Mouse (Mus musculus) embryonic facial prominence, embryonic 15.5 days (tissue): ENCODE results near the gene Cela3a. TPM values are rescaled to one million over a fixed set of nuclear protein-coding genes. Genes with fewer than 3 reads are reported as not detected.

ENCODE experiments used
- ATAC-seq: fragments of 200-750 bp; cut with Nextera tagmentation; 2 replicates; pipeline ENCODE4 v1.8.0; 2017; ENCODE audit warnings: low read depth, moderate TSS enrichment; ENCODE audit not compliant: insufficient number of reproducible peaks, low FRiP score, low TSS enrichment
- H3K27ac ChIP-seq: fragments of 300-500 bp; sonication (generic); replicated peaks from 2 replicates; pipeline ENCODE4 v1.5.1; 2015; ENCODE audit warnings: mild to moderate bottlenecking, inconsistent platforms
- H3K27me3 ChIP-seq: fragments of 300-500 bp; sonication (generic); 2 replicates; pipeline ENCODE4 v1.6.1; 2015; ENCODE audit warnings: inconsistent platforms
- H3K36me3 ChIP-seq: fragments of 300-500 bp; sonication (generic); 2 replicates; pipeline ENCODE4 v1.6.1; 2015; ENCODE audit warnings: mild to moderate bottlenecking, inconsistent platforms
- H3K4me1 ChIP-seq: fragments of 300-500 bp; sonication (generic); 2 replicates; pipeline ENCODE4 v1.6.1; 2015; ENCODE audit warnings: inconsistent platforms
- H3K4me2 ChIP-seq: fragments of 300-500 bp; sonication (generic); replicated peaks from 2 replicates; pipeline ENCODE4 v1.6.1; 2015; ENCODE audit warnings: mild to moderate bottlenecking, inconsistent platforms
- H3K4me3 ChIP-seq: fragments of 300-500 bp; sonication (generic); replicated peaks from 2 replicates; pipeline ENCODE4 v1.5.1; 2015; ENCODE audit warnings: mild to moderate bottlenecking, inconsistent platforms
- H3K9ac ChIP-seq: fragments of 300-500 bp; sonication (generic); 2 replicates; pipeline ENCODE4 v1.6.1; 2015; ENCODE audit warnings: inconsistent platforms
- H3K9me3 ChIP-seq: fragments of 300-500 bp; sonication (generic); replicated peaks from 2 replicates; pipeline ENCODE4 v1.6.1; 2016; ENCODE audit warnings: inconsistent platforms
- WGBS: fragments of 180-500 bp; shearing (Covaris S2); methylation state at CpG from one replicate; pipeline ENCODE4 v1.1.7; 2015; 5-methylcytosine and 5-hydroxymethylcytosine counted together
- polyA plus RNA-seq: library from polyadenylated mRNA; unstranded; fragments of >200 nt; fragmentation: Nextera tagmentation; extraction: Ambion mirVana; gene quantifications from 2 replicates; pipeline ENCODE4 v1.2.1, GENCODE M21; 2015

Gene Cela3a
- polyA plus RNA-seq = not detected in 2 replicates

DNA sequence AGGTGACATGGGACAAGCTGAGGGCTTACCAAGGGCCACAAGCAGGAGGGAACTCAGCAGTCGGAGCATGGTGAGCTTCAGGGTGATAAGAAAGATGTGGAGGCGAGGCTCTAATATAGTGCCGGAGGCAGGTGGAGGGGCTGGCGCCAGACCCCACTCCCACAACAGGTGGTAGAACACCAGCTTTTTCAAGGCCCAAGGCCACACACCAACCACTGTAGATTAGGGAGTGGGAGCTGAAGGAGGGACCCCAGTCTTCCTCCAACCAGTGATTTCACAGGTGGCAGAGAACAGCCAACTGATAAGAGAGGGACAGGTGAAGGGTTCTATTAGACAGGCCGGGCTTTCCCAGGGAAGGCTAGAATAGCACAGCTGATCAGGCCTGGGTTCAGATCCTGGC is at the start of gene Cela3a:
Gene Cela3a, minus strand, starts transcription at position 101 of the 400 bp plus-strand sequence.
- no peak within 1 kb of the TSS for H3K4me3 ChIP-seq
- no peak for ATAC-seq
- no peaks in the 10 kb centered on the region for H3K36me3 ChIP-seq
- H3K4me1 ChIP-seq = no peaks in the 10 kb centered on the region
- no peaks in the 10 kb centered on the region for H3K9me3 ChIP-seq
- no peak within 1 kb of the TSS for H3K4me2 ChIP-seq
- no peaks in the 10 kb centered on the region for H3K27me3 ChIP-seq
- no peak within 1 kb of the TSS for H3K27ac ChIP-seq
- no peak within 1 kb of the TSS for H3K9ac ChIP-seq
- 86% methylated on average over 5 of the region's 5 CpGs for WGBS

DNA sequence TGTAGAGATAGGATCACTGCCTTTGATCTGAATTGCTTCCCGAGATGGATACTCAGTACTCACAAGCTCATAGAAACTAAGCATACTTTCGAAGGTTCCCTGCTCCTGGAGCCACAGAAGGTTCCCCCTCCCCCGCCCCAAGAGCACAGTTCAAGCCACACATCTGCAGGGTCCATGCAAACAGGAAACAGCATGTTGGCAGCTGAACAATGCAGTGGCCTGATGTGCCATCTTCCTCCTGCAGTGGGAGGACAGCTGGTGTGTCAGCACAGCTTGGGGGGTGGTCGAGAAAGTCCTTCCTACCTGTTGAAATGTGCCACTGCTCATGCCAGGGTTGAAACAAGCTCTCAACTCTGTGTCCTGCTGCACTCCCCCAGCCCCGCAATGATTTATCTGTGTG is 49.3 kb upstream of the Cela3a start:
- no peak overlapping the region for H3K27ac ChIP-seq
- no peak overlapping the region for H3K9ac ChIP-seq
- no peaks in the 10 kb centered on the region for H3K9me3 ChIP-seq
- H3K27me3 ChIP-seq = no peaks in the 10 kb centered on the region
- 51% methylated on average over 5 of the region's 5 CpGs for WGBS
- no peaks in the 10 kb centered on the region for H3K36me3 ChIP-seq
- ATAC-seq = no peak
- H3K4me1 ChIP-seq = peaks cover 19% of the 10 kb centered on the region
- H3K4me2 ChIP-seq = no peak overlapping the region
- H3K4me3 ChIP-seq = no peak overlapping the region

DNA sequence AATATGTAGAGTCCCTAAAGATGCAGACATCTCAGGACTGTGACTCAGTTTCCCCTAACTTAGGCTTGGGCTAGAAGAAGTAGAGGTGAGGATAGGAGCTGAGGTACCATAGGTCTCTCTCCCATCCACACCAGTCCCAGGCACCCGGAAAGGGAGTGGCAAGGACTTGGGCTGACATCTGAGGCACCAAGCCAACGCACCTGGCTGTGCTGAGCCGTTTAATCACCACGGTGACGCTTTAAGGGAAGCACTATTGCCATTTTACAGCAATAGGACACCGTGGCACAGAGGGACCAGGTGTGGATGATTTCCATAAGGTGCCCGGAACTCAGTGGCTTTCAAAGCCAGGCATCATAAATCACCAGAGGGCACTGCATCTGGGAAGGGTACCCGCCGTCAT is 48.7 kb upstream of the Cela3a start:
- H3K9ac ChIP-seq = no peak overlapping the region
- peaks cover 14% of the 10 kb centered on the region; the same call in 1 of the 2 replicates for H3K4me1 ChIP-seq
- H3K4me3 ChIP-seq = no peak overlapping the region
- H3K4me2 ChIP-seq = no peak overlapping the region
- H3K27ac ChIP-seq = no peak overlapping the region
- ATAC-seq = no peak
- H3K36me3 ChIP-seq = no peaks in the 10 kb centered on the region
- H3K9me3 ChIP-seq = no peaks in the 10 kb centered on the region
- WGBS = 82% methylated on average over 9 of the region's 9 CpGs
- H3K27me3 ChIP-seq = no peaks in the 10 kb centered on the region

DNA sequence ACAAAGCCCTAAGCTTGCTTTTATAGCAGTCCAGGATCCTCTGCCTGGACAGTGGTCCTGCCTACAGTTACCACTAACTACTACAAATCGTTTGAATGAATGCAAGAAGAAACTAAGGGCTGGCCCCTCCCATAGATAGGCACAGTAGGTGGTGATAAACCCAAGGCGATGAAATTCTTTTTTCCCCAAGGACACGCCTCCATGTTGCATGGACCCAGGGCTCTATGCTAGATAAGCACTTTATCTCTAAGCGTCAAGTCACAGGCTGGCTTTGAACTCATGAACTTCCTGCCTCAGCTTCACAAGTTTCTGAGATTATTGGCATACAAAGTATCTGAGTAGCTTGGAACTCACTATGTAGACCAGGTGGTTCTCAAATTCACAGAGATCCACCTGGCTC is 47.7 kb upstream of the Cela3a start:
- Histone ChIP-seq H3K4me3 (no peak overlapping the region), H3K9ac (no peak overlapping the region), H3K4me2 (no peak overlapping the region), H3K27ac (no peak overlapping the region), H3K36me3 (no peaks in the 10 kb centered on the region), H3K27me3 (no peaks in the 10 kb centered on the region), H3K4me1 (peaks cover 9% of the 10 kb centered on the region; the same call in 1 of the 2 replicates), H3K9me3 (no peaks in the 10 kb centered on the region)
- ATAC-seq = no peak
- WGBS = 84% methylated on average over 4 of the region's 4 CpGs

DNA sequence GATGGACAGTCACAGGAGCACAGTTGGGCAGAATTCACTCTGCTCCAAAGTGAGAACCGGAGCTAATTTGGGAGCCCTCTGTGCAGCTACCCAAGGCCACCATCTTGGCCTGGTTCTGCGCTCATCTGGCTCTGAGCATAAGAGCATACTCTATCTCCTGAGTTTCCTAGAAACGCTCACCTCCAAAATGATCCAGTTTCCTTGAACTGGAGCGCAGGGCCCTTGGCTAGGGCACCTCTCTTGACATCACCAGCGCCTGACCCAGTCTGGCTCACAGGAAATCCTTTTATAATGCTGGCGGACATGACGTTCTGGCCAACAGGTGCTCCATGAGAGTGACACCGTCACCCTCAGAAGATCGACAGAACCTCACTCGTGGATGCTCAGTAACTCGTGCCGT is 47.0 kb upstream of the Cela3a start:
- H3K9me3 ChIP-seq = no peaks in the 10 kb centered on the region
- no peak overlapping the region for H3K4me2 ChIP-seq
- H3K4me3 ChIP-seq = no peak overlapping the region
- H3K27ac ChIP-seq = no peak overlapping the region
- WGBS = 82% methylated on average over 12 of the region's 12 CpGs
- no peak overlapping the region for H3K9ac ChIP-seq
- peaks cover 9% of the 10 kb centered on the region; the same call in 1 of the 2 replicates for H3K4me1 ChIP-seq
- H3K36me3 ChIP-seq = no peaks in the 10 kb centered on the region
- H3K27me3 ChIP-seq = no peaks in the 10 kb centered on the region
- no peak for ATAC-seq

DNA sequence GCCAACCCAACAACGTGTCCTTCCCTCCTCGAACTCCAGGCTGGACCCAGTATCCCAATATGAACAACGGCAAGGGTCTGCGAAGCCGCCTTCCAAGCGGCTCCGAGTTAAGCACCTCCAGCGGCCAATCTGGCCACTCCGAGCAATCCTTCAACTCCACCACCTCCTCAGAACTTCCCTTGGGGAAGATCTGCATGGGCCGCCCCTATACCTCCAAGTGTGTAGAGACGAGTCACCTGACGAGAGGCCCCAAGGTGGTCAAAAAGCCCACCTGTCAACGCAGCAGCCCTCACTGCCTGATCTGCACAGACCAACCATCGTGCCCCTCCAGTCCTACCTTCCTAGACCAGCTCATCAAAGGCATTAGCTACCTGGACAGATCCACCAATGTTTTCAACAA is 45.0 kb upstream of the Cela3a start:
- Histone ChIP-seq H3K4me3 (no peak overlapping the region), H3K9me3 (no peaks in the 10 kb centered on the region), H3K27me3 (no peaks in the 10 kb centered on the region), H3K4me2 (no peak overlapping the region), H3K36me3 (no peaks in the 10 kb centered on the region), H3K9ac (no peak overlapping the region), H3K4me1 (0 out of 2 replicates have a peak, but pooled peaks cover 8% of the 10 kb centered on the region), H3K27ac (no peak overlapping the region)
- no peak for ATAC-seq
- WGBS = 89% methylated on average over 14 of the region's 14 CpGs

DNA sequence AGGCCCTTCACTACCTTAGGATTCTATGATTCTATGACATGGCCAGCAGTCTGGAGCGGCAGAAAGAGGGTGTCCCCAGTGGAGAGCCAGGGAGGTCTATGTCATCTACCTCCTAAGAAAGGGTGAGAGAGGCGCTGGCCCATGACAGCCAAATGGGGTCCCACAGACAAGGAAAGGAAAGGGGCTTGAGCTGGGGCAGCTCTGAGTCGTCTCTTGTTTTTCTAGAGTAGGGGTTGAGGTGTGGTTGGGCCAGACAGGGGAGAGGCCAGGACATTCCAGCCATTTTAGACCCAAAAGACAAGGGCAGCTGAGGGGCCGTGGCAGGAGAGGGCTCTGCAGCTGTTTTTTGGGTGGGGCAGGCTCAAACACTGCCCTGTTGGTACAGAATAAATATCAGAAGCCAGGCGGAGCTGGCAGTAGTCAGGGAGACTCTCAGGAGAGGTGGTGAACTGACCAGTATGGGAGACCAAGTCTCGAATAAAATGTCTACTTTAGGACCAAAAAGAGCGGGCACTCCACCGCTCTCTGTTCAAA is 43.7 kb upstream of the Cela3a start, which contains the start of gene 1700013G24Rik:
Gene 1700013G24Rik, plus strand, starts transcription at position 51 of the 534 bp plus-strand sequence.
- no peaks in the 10 kb centered on the region for H3K9me3 ChIP-seq
- H3K4me3 ChIP-seq = no peak within 1 kb of the TSS
- WGBS = 76% methylated on average over 8 of the region's 8 CpGs
- H3K4me2 ChIP-seq = no peak within 1 kb of the TSS
- H3K36me3 ChIP-seq = no peaks in the 10 kb centered on the region
- no peaks in the 10 kb centered on the region for H3K27me3 ChIP-seq
- H3K9ac ChIP-seq = no peak within 1 kb of the TSS
- H3K27ac ChIP-seq = 0 out of 2 replicates have a peak within 1 kb of the TSS, but pooled peaks have one; percentile 44
- H3K4me1 ChIP-seq = peaks cover 14% of the 10 kb centered on the region
- no peak for ATAC-seq

DNA sequence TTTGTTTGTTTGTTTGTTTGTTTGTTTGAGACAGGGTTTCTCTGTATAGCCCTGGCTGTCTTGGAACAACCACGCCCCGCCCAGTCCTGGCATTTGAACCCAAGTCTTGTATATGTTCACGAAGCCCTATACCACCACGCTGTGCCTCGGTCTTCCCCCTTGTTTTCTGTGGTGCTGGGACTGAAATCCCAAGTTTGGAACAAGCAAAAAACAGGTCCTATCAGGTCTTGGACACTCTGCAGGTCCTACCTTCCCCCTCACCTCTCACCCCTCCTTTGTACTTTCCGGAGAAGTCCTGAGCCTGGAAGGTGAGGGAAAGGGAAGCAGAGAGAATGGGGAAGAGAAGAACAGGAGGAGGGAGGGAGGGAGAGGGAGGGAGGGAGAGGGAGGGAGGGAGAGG is 42.6 kb upstream of the Cela3a start:
- H3K36me3 ChIP-seq = no peaks in the 10 kb centered on the region
- WGBS = 91% methylated on average over 6 of the region's 6 CpGs
- ATAC-seq = no peak

DNA sequence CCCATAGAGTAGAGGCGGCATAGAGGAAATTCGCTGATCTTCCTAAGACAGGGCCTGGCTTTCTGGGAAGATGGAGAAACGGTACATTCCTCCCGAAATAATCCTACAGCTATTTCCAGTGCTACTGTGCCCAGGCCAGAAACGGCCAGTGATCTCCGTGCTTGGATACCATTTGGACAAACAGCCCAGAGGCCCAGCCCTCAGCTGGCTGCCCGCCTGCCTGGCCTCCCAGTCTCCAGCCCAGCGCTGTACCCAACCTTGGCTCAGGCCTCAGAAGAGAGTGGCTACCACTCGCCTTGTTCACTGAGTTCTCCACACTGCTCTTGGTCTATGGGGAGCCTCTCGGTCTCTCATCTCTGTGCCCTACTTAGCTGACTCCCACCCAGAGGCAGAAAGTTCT is 40.1 kb upstream of the Cela3a start:
- peaks cover 23% of the 10 kb centered on the region for H3K4me1 ChIP-seq
- no peak for ATAC-seq
- no peak overlapping the region for H3K4me2 ChIP-seq
- H3K27me3 ChIP-seq = no peaks in the 10 kb centered on the region
- no peaks in the 10 kb centered on the region for H3K36me3 ChIP-seq
- H3K9ac ChIP-seq = no peak overlapping the region
- H3K9me3 ChIP-seq = no peaks in the 10 kb centered on the region
- H3K4me3 ChIP-seq = no peak overlapping the region
- 0 out of 2 replicates have a peak overlapping the region, but pooled peaks have one; percentile 68 for H3K27ac ChIP-seq
- WGBS = 78% methylated on average over 10 of the region's 10 CpGs

More for the DNA sequence above, 42.6 kb upstream of the Cela3a start:
- no peaks in the 10 kb centered on the region for H3K27me3 ChIP-seq
- H3K4me3 ChIP-seq = no peak overlapping the region
- no peak overlapping the region for H3K4me2 ChIP-seq
- no peak overlapping the region for H3K9ac ChIP-seq
- H3K27ac ChIP-seq = no peak overlapping the region
- peaks cover 23% of the 10 kb centered on the region for H3K4me1 ChIP-seq
- no peaks in the 10 kb centered on the region for H3K9me3 ChIP-seq

DNA sequence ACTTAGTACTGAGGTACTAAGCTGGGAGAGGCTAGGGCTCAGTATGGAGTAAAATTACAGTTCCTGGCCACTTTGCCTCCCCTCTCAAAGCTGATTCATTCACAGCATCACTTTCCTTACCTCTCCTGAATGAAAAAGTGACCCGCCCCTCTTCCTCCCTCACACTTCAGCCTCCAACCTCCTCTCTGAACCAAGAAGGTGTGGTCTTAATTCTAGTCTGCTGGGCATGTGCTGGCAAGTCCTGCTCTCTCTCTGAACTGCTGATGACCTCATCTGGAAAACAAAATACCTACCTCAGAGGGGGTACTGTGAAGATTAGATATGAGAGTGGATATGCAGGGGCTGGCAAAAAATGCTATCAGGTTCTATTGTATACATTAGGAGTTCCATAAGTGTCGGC is 39.5 kb upstream of the Cela3a start:
- Histone ChIP-seq H3K4me1 (peaks cover 23% of the 10 kb centered on the region), H3K4me2 (no peak overlapping the region), H3K9me3 (no peaks in the 10 kb centered on the region), H3K36me3 (no peaks in the 10 kb centered on the region), H3K27ac (peak overlapping the region; percentile 68), H3K9ac (no peak overlapping the region), H3K27me3 (no peaks in the 10 kb centered on the region), H3K4me3 (no peak overlapping the region)
- peak; percentile 18; the same call in 1 of the 2 replicates for ATAC-seq
- 70% methylated on average over 2 of the region's 2 CpGs for WGBS

DNA sequence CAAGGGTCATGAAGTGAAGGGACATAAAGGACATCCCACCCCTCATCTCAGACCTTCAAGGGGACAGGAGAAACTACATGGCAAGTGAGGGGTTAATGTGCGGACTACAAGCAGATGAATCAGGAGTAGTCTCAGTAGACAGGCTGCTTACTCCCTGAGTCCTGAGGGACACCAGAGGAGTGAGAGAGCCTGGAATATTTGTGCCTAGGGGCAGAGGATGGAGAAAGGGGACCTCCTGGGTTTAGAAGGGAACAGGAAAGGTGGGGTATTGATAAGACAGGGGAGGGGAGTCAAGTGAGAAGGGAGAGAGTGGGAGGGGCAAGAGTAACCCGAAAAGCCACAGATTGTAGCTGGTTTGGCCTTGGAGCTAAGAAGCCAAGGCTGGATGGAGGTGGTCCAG is 39.0 kb upstream of the Cela3a start:
- 23% methylated on average over 2 of the region's 2 CpGs for WGBS
- no peaks in the 10 kb centered on the region for H3K9me3 ChIP-seq
- peak; percentile 51; the same call in 1 of the 2 replicates for ATAC-seq
- H3K27ac ChIP-seq = peak overlapping the region; percentile 68
- no peaks in the 10 kb centered on the region for H3K36me3 ChIP-seq
- H3K27me3 ChIP-seq = no peaks in the 10 kb centered on the region
- peak overlapping the region; percentile 16 for H3K4me2 ChIP-seq
- peaks cover 27% of the 10 kb centered on the region for H3K4me1 ChIP-seq
- H3K9ac ChIP-seq = no peak overlapping the region
- H3K4me3 ChIP-seq = no peak overlapping the region

DNA sequence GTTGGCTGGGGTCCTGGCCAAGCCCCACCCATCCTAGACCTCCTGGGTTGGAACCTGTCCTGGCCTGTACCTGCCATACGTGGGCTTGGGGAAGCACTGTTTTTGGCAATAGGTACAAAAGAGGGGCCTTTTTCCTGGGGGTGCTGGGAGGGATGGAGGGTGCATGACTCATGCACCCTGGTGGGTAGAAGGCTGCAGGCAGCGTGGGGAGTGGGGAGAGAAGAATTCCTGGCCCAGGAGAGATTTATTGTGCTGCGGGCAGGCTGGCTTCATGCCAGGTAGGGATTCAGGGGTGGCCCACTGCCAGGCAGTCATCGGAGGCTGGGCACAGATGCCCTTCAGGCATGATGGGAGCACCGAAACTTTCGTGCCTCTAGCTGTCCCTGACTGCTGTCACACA is 38.6 kb upstream of the Cela3a start:
- peaks cover 27% of the 10 kb centered on the region for H3K4me1 ChIP-seq
- no peaks in the 10 kb centered on the region for H3K36me3 ChIP-seq
- peak overlapping the region; percentile 16 for H3K4me2 ChIP-seq
- H3K27ac ChIP-seq = peak overlapping the region; percentile 68
- 5% methylated on average over 6 of the region's 6 CpGs for WGBS
- peak; percentile 61 for ATAC-seq
- no peaks in the 10 kb centered on the region for H3K9me3 ChIP-seq
- no peak overlapping the region for H3K9ac ChIP-seq
- no peak overlapping the region for H3K4me3 ChIP-seq
- H3K27me3 ChIP-seq = no peaks in the 10 kb centered on the region
